Mouse (Mus musculus): ENCODE measurements around the gene Ncam1. TPM values are rescaled to one million over a fixed set of nuclear protein-coding genes. Genes with fewer than 3 reads are reported as not detected.

Ncam1 gene
- polyA plus RNA-seq, 1 experiment: 0.64 TPM

GRCm38 (mm10) chr9:49533455-49533854 is 265.3 kb downstream of the Ncam1 start:
- Histone ChIP-seq H3K27me3 (ENCODE audit: control insufficient read depth, insufficient read depth, low read length) (no peaks in the 10 kb centered on the region), H3K4me3 (ENCODE audit: extremely low read depth, insufficient read depth, insufficient read length) (no peak overlapping the region), H3K27ac (ENCODE audit: insufficient read depth, low read length) (no peak overlapping the region), H3K36me3 (ENCODE audit: control insufficient read depth, insufficient read depth, low read length) (no peaks in the 10 kb centered on the region), H3K4me1 (ENCODE audit: control insufficient read depth, insufficient read depth, insufficient read length) (no peaks in the 10 kb centered on the region)
- no peak for DNase-seq (ENCODE audit: low read depth in 1 of 2, low spot score in 2 of 2)
- WGBS: 73% methylated on average over 7 of the region's 7 CpGs
- TF ChIP-seq POLR2A (IDR thresholded peaks at IDR 0.05; ENCODE audit: low read depth, low read length) (no peak), CTCF (IDR thresholded peaks at IDR 0.05; ENCODE audit: extremely low read depth, insufficient read depth, insufficient read length, insufficient replicate concordance) (no peak)

- H3K4me3 ChIP-seq (ENCODE audit: extremely low read depth, insufficient read depth, insufficient read length): no peak overlapping the region
- no peak overlapping the region for H3K27ac ChIP-seq (ENCODE audit: insufficient read depth, low read length)
- H3K36me3 ChIP-seq (ENCODE audit: control insufficient read depth, insufficient read depth, low read length): no peaks in the 10 kb centered on the region
- DNase-seq (ENCODE audit: low read depth in 1 of 2, low spot score in 2 of 2): no peak
- H3K4me1 ChIP-seq (ENCODE audit: control insufficient read depth, insufficient read depth, insufficient read length): no peaks in the 10 kb centered on the region
- no peak for TF ChIP-seq POLR2A (IDR thresholded peaks at IDR 0.05; ENCODE audit: low read depth, low read length)
- no peak for TF ChIP-seq CTCF (IDR thresholded peaks at IDR 0.05; ENCODE audit: extremely low read depth, insufficient read depth, insufficient read length, insufficient replicate concordance)
- H3K27me3 ChIP-seq (ENCODE audit: control insufficient read depth, insufficient read depth, low read length): no peaks in the 10 kb centered on the region
- 91% methylated on average over 6 of the region's 6 CpGs for WGBS
Observed at GRCm38 (mm10) chr9:49531833-49532232, 266.9 kb downstream of the Ncam1 start.

GRCm38 (mm10) chr9:49531257-49531656 is 267.5 kb downstream of the Ncam1 start:
- no peak overlapping the region for H3K27ac ChIP-seq (ENCODE audit: insufficient read depth, low read length)
- H3K4me1 ChIP-seq (ENCODE audit: control insufficient read depth, insufficient read depth, insufficient read length): no peaks in the 10 kb centered on the region
- TF ChIP-seq CTCF (IDR thresholded peaks at IDR 0.05; ENCODE audit: extremely low read depth, insufficient read depth, insufficient read length, insufficient replicate concordance): no peak
- no peak for TF ChIP-seq POLR2A (IDR thresholded peaks at IDR 0.05; ENCODE audit: low read depth, low read length)
- DNase-seq (ENCODE audit: low read depth in 1 of 2, low spot score in 2 of 2): no peak
- no peaks in the 10 kb centered on the region for H3K27me3 ChIP-seq (ENCODE audit: control insufficient read depth, insufficient read depth, low read length)
- no peak overlapping the region for H3K4me3 ChIP-seq (ENCODE audit: extremely low read depth, insufficient read depth, insufficient read length)
- 47% methylated on average over 7 of the region's 7 CpGs for WGBS
- H3K36me3 ChIP-seq (ENCODE audit: control insufficient read depth, insufficient read depth, low read length): no peaks in the 10 kb centered on the region

- TF ChIP-seq POLR2A (IDR thresholded peaks at IDR 0.05; ENCODE audit: low read depth, low read length): no peak
- no peak for TF ChIP-seq CTCF (IDR thresholded peaks at IDR 0.05; ENCODE audit: extremely low read depth, insufficient read depth, insufficient read length, insufficient replicate concordance)
Observed at GRCm38 (mm10) chr9:49530739-49531138, 268.0 kb downstream of the Ncam1 start.

GRCm38 (mm10) chr9:49529366-49529959 is 269.3 kb downstream of the Ncam1 start:
- WGBS: 79% methylated on average over 8 of the region's 8 CpGs
- DNase-seq (ENCODE audit: low read depth in 1 of 2, low spot score in 2 of 2): no peak

More at GRCm38 (mm10) chr9:49530739-49531138, 268.0 kb downstream of the Ncam1 start:
- Histone ChIP-seq H3K36me3 (ENCODE audit: control insufficient read depth, insufficient read depth, low read length) (no peaks in the 10 kb centered on the region), H3K4me1 (ENCODE audit: control insufficient read depth, insufficient read depth, insufficient read length) (no peaks in the 10 kb centered on the region), H3K4me3 (ENCODE audit: extremely low read depth, insufficient read depth, insufficient read length) (no peak overlapping the region), H3K27me3 (ENCODE audit: control insufficient read depth, insufficient read depth, low read length) (no peaks in the 10 kb centered on the region), H3K27ac (ENCODE audit: insufficient read depth, low read length) (no peak overlapping the region)
- 63% methylated on average over 4 of the region's 4 CpGs for WGBS
- no peak for DNase-seq (ENCODE audit: low read depth in 1 of 2, low spot score in 2 of 2)

GRCm38 (mm10) chr9:49528943-49529342 is 269.8 kb downstream of the Ncam1 start:
- Histone ChIP-seq H3K27ac (ENCODE audit: insufficient read depth, low read length) (no peak overlapping the region), H3K4me3 (ENCODE audit: extremely low read depth, insufficient read depth, insufficient read length) (no peak overlapping the region), H3K4me1 (ENCODE audit: control insufficient read depth, insufficient read depth, insufficient read length) (no peaks in the 10 kb centered on the region), H3K27me3 (ENCODE audit: control insufficient read depth, insufficient read depth, low read length) (no peaks in the 10 kb centered on the region), H3K36me3 (ENCODE audit: control insufficient read depth, insufficient read depth, low read length) (no peaks in the 10 kb centered on the region)
- no peak for DNase-seq (ENCODE audit: low read depth in 1 of 2, low spot score in 2 of 2)
- WGBS: 74% methylated on average over 10 of the region's 10 CpGs
- TF ChIP-seq CTCF (IDR thresholded peaks at IDR 0.05; ENCODE audit: extremely low read depth, insufficient read depth, insufficient read length, insufficient replicate concordance): no peak
- no peak for TF ChIP-seq POLR2A (IDR thresholded peaks at IDR 0.05; ENCODE audit: low read depth, low read length)

More at GRCm38 (mm10) chr9:49529366-49529959, 269.3 kb downstream of the Ncam1 start:
- Histone ChIP-seq H3K4me1 (ENCODE audit: control insufficient read depth, insufficient read depth, insufficient read length) (no peaks in the 10 kb centered on the region), H3K27ac (ENCODE audit: insufficient read depth, low read length) (no peak overlapping the region), H3K27me3 (ENCODE audit: control insufficient read depth, insufficient read depth, low read length) (no peaks in the 10 kb centered on the region), H3K36me3 (ENCODE audit: control insufficient read depth, insufficient read depth, low read length) (no peaks in the 10 kb centered on the region), H3K4me3 (ENCODE audit: extremely low read depth, insufficient read depth, insufficient read length) (no peak overlapping the region)
- no peak for TF ChIP-seq CTCF (IDR thresholded peaks at IDR 0.05; ENCODE audit: extremely low read depth, insufficient read depth, insufficient read length, insufficient replicate concordance)
- no peak for TF ChIP-seq POLR2A (IDR thresholded peaks at IDR 0.05; ENCODE audit: low read depth, low read length)

- H3K4me3 ChIP-seq (ENCODE audit: extremely low read depth, insufficient read depth, insufficient read length): no peak overlapping the region
- no peaks in the 10 kb centered on the region for H3K36me3 ChIP-seq (ENCODE audit: control insufficient read depth, insufficient read depth, low read length)
- no peaks in the 10 kb centered on the region for H3K27me3 ChIP-seq (ENCODE audit: control insufficient read depth, insufficient read depth, low read length)
- TF ChIP-seq CTCF (IDR thresholded peaks at IDR 0.05; ENCODE audit: extremely low read depth, insufficient read depth, insufficient read length, insufficient replicate concordance) (no peak), POLR2A (IDR thresholded peaks at IDR 0.05; ENCODE audit: low read depth, low read length) (no peak)
- H3K4me1 ChIP-seq (ENCODE audit: control insufficient read depth, insufficient read depth, insufficient read length): no peaks in the 10 kb centered on the region
- no peak for DNase-seq (ENCODE audit: low read depth in 1 of 2, low spot score in 2 of 2)
- 88% methylated on average over 5 of the region's 5 CpGs for WGBS
- no peak overlapping the region for H3K27ac ChIP-seq (ENCODE audit: insufficient read depth, low read length)
Observed at GRCm38 (mm10) chr9:49528026-49528425, 270.7 kb downstream of the Ncam1 start.

All from spleen, adult 2 months (tissue).